Mouse (Mus musculus): ENCODE data around the gene Olfr1224-ps1. TPM values are rescaled to one million over a fixed set of nuclear protein-coding genes. Genes with fewer than 3 reads are reported as not detected.

The Olfr1224-ps1 gene
- polyA plus RNA-seq (2017; shearing (Covaris generic)), result not detected

DNA sequence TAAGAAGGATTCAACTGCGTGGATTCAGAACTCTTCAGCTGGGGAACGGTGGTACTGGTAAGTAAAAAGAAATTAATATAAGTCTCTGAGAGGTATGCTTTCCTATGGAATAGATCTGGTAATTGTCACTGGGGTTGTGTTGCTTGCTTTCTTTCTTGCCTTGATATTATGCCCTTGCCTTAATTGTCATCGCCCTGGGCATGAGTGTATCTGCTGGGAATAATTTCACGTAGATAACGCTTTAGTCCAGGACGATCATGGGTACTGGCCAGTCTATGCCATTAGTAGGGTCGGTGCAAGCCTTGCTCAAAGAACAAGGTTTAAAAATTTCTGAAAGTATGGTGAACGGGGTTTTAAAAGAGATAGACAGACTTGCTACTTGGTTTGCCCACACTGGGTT, at the start of gene Olfr1224-ps1:
TSS of gene Olfr1224-ps1 (minus strand) at position 101 of the 400 bp plus-strand sequence.

DNA sequence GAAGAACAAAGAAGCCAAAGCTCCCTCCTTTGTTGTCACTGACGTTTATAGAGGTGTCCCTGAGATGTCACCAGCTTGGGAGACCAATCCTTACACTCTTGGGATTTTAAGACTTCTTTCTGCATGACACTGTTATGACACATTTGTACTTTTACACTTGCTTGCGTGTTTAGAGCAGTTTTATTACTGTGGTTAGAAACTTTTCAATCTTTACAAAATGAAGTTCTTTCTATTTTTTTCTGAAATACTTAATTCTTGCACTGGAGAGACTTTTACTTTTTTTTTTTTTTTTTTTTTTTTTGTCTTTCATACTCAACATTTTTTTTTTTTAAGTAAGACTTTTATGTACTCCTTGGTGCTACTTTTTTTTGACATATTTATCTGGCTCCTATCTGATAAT, 36.1 kb upstream of the Olfr1224-ps1 start, which contains the start of gene Olfr1226:
TSS of gene Olfr1226 (minus strand) at position 101 of the 400 bp plus-strand sequence.

GRCm38 (mm10) chr2:89174569-89174968, 10.7 kb upstream of the Olfr1224-ps1 start, which contains the start of gene Olfr1225:
Olfr1225 (minus strand) TSS chr2:89174669.

DNA sequence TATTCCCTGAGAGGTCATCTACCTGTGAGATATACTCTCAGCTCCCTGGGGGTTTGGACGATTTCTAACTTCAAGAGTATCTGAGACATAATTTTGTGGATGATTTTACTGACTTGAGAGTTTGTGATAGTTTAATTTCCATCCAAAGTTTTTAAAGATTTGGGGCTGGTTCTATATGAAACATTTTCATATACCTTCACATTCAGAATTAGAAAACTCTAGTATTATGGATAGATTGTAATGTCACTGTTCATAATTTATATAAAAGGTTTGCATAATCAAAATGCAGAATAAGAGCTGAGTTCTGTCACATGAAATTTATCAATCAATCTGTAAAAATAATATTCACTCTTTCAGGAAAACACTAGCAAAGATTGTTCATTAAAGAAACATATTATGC, 12.4 kb downstream of the Olfr1224-ps1 start, which contains the start of gene Olfr1223:
TSS of gene Olfr1223 (minus strand) at position 101 of the 400 bp plus-strand sequence.

DNA sequence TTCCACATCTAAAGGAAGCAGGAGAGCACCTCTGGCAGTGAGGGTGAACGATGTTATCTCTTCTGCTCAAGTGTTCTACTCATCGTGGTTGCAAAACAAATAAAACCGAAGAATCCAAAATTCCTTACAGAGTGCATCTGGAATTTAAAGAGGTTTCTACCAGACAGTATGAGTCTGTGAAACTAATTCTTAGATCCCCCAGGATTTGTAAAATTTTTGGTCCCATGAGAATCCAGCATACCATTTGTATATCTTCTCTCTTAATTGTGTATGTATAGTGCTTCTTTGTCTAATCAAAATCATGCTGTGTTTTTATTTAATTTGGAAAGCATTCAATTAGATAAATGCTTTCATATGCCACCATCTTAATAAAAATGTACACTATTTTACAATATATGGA, 30.9 kb downstream of the Olfr1224-ps1 start, which contains the start of gene Olfr1222:
TSS of gene Olfr1222 (minus strand) at position 101 of the 400 bp plus-strand sequence.

GRCm38 (mm10) chr2:89117183-89117582, 46.7 kb downstream of the Olfr1224-ps1 start, which contains the start of gene Olfr1221:
Olfr1221 (minus strand) TSS chr2:89117283.

DNA sequence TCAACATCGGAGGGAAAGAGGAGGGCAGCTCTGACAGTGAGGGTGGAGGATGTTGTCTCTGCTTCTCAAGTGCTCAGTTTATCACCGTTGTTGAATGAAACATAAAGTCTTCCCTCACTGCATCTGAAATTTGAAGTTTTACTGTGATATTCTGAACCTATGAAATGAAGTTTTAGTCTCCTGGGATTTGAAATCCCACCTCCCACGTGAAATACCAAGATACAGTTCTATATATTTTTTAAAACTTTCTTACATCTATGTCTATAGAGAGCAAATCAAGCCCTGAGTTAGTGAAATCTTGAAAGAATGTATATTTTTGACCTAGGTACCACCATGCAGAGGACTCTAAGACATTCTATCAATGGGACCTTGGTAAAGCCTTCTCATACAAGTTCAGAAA, 57.2 kb downstream of the Olfr1224-ps1 start, which contains the start of gene Olfr1220:
TSS of gene Olfr1220 (minus strand) at position 101 of the 400 bp plus-strand sequence.

Other genes starting within 250 kb of the Olfr1224-ps1 start
- gene Olfr1209, start 248.9 kb downstream of the Olfr1224-ps1 start, polyA plus RNA-seq (2017; shearing (Covaris generic)), result not detected
- gene Olfr1211, start 226.0 kb downstream of the Olfr1224-ps1 start, polyA plus RNA-seq (2017; shearing (Covaris generic)), result not detected
- gene Olfr1212, start 210.1 kb downstream of the Olfr1224-ps1 start, polyA plus RNA-seq (2017; shearing (Covaris generic)), result not detected
- gene Gm13762, start 183.8 kb downstream of the Olfr1224-ps1 start, polyA plus RNA-seq (2017; shearing (Covaris generic)), result not detected
- gene Olfr1214, start 171.4 kb downstream of the Olfr1224-ps1 start, polyA plus RNA-seq (2017; shearing (Covaris generic)), result not detected
- gene Olfr1215, start 157.1 kb downstream of the Olfr1224-ps1 start, polyA plus RNA-seq (2017; shearing (Covaris generic)), result not detected
- gene Olfr1216, start 145.8 kb downstream of the Olfr1224-ps1 start, polyA plus RNA-seq (2017; shearing (Covaris generic)), result not detected
- gene Olfr1217, start 132.0 kb downstream of the Olfr1224-ps1 start, polyA plus RNA-seq (2017; shearing (Covaris generic)), result 0.06 TPM
- gene Olfr1218, start 102.9 kb downstream of the Olfr1224-ps1 start, polyA plus RNA-seq (2017; shearing (Covaris generic)), result not detected
- not detected for gene Olfr1219, start 80.6 kb downstream of the Olfr1224-ps1 start, polyA plus RNA-seq (2017; shearing (Covaris generic))
- not detected for gene Olfr1220, start 57.3 kb downstream of the Olfr1224-ps1 start, polyA plus RNA-seq (2017; shearing (Covaris generic))
- gene Olfr1221, start 46.8 kb downstream of the Olfr1224-ps1 start, polyA plus RNA-seq (2017; shearing (Covaris generic)), result not detected
- not detected for gene Olfr1222, start 31.0 kb downstream of the Olfr1224-ps1 start, polyA plus RNA-seq (2017; shearing (Covaris generic))
- not detected for gene Olfr1223, start 12.5 kb downstream of the Olfr1224-ps1 start, polyA plus RNA-seq (2017; shearing (Covaris generic))
- not detected for gene Olfr1225, start 10.6 kb upstream of the Olfr1224-ps1 start, polyA plus RNA-seq (2017; shearing (Covaris generic))
- gene Olfr1226, start 36.0 kb upstream of the Olfr1224-ps1 start, polyA plus RNA-seq (2017; shearing (Covaris generic)), result not detected
- gene Olfr1228, start 90.0 kb upstream of the Olfr1224-ps1 start, polyA plus RNA-seq (2017; shearing (Covaris generic)), result not detected
- gene Olfr1229, start 123.9 kb upstream of the Olfr1224-ps1 start, polyA plus RNA-seq (2017; shearing (Covaris generic)), result not detected
- not detected for gene Olfr1230, start 133.2 kb upstream of the Olfr1224-ps1 start, polyA plus RNA-seq (2017; shearing (Covaris generic))
- not detected for gene Olfr1231, start 143.0 kb upstream of the Olfr1224-ps1 start, polyA plus RNA-seq (2017; shearing (Covaris generic))
- gene Olfr1232, start 165.6 kb upstream of the Olfr1224-ps1 start, polyA plus RNA-seq (2017; shearing (Covaris generic)), result not detected
- not detected for gene Olfr1233, start 178.3 kb upstream of the Olfr1224-ps1 start, polyA plus RNA-seq (2017; shearing (Covaris generic))
- gene Olfr1234, start 200.8 kb upstream of the Olfr1224-ps1 start, polyA plus RNA-seq (2017; shearing (Covaris generic)), result not detected
- not detected for gene Olfr1238, start 245.6 kb upstream of the Olfr1224-ps1 start, polyA plus RNA-seq (2017; shearing (Covaris generic))

Measured in CD4-positive, CD25-positive, alpha-beta regulatory T cell, adult 9 weeks (primary cell).